Mouse (Mus musculus): ENCODE measurements around the gene Nt5c2.

DNA sequence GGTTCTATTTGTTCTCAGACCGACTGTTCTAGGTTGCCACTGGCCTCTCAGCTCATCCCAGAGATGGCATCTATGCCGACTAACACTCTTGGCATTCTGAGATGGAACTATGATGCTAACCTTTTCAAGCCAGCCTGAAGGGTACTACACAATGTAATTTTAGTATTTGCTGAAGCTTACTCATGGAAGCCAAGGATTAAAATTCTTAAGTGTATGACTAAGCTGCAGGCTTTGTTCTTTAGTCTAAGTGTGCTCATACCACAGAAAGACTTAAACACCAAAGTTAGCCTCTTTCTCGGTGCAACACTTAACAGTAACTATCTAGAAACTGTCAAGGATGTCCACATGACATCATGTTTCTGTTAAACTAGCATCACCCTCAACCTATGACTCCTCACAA, 122.1 kb downstream of the Nt5c2 start:
- TF ChIP-seq GATA1 (IDR thresholded peaks at IDR 0.05; ENCODE audit: low read length) = no peak
- TF ChIP-seq TAL1 (IDR thresholded peaks at IDR 0.05; ENCODE audit: low read length) = no peak
